Mouse (Mus musculus): ENCODE results near the gene Irak2. TPM values are rescaled to one million over a fixed set of nuclear protein-coding genes. Genes with fewer than 3 reads are reported as not detected.

Irak2 gene
- polyA plus RNA-seq, 1 experiment from 2014 or later = 2.9 TPM

DNA sequence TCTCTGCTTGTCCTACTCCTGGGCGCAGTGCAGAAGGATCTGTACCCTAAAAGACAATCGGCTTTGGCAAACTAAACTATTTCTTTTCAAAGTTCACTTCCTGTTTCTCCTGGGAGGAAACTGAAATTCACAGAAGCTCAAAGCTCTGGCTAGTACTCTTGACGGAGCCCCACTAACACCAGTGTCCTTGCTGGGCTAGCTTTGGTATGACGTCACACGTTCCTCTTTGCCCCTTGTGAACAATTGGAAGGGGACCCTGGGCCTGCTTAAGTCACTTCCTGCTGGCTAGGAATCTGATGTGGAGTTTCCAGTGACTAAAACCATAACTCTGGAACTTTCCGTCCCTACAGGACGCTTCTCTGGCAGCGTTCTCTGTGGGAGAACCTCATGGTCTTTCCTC, 6.5 kb downstream of the Irak2 start:
- Histone ChIP-seq H3K27ac (replicated peaks; ENCODE audit: low read depth, low read length) (no peak overlapping the region), H3K4me2 (ENCODE audit: low read depth, severe bottlenecking) (no peak overlapping the region), H3K27me3 (ENCODE audit: control insufficient read depth, insufficient read depth, low read length) (no peaks in the 10 kb centered on the region), H3K9me3 (ENCODE audit: control insufficient read depth, low read length) (no peaks in the 10 kb centered on the region), H3K4me1 (ENCODE audit: control insufficient read depth, insufficient read depth, low read length) (no peaks in the 10 kb centered on the region), H3K9ac (ENCODE audit: low read length) (no peak overlapping the region), H3K36me3 (ENCODE audit: control insufficient read depth, insufficient read depth, low read length) (no peaks in the 10 kb centered on the region), H3K4me3 (ENCODE audit: low read depth, low read length) (no peak overlapping the region)
- DNase-seq (ENCODE audit: low spot score) (no peak), ATAC-seq (ENCODE audit: insufficient number of reproducible peaks, low FRiP score, low TSS enrichment, low read depth) (no peak)
- 88% methylated on average over 8 of the region's 8 CpGs for WGBS

DNA sequence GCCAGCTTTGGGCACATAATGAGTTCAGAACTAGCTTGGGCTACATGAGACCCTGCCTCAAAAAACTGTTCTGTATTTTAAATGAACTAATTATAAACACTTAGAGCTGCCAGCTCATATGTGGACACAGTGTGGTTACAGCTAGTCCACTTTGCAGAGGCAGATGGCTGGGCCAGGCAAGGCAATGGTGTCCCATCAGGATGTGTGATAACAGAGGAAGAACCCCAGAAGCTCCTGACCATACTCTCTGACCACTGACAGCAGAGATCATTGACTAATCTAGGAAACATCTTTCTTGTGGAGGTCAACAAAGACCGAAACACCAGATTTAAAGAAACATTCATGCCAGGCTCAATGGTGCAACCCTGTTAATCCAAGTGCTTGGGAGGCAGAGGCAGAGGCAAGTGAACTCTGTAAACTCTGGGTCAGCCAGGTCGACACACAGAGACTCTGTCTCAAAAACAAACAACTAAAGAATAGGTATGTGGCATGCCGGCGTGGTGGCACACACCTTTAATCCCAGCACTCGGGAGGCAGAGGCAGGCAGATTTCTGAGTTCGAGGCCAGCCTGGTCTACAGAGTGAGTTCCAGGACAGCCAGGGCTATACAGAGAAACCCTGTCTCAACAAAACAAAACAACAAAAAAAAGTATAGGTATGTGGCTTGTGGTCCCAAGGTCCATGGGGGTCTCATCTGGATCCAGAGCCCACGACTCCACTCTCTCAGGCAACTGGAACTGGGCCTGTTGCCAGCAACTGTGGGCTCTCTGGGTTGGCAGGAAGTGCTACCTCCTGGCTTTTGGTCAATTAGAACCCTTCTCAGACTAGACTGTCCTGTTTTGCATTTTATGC, 11.3 kb downstream of the Irak2 start:
- Histone ChIP-seq H3K4me2 (ENCODE audit: low read depth, severe bottlenecking) (no peak overlapping the region), H3K9ac (ENCODE audit: low read length) (no peak overlapping the region), H3K9me3 (ENCODE audit: control insufficient read depth, low read length) (no peaks in the 10 kb centered on the region), H3K36me3 (ENCODE audit: control insufficient read depth, insufficient read depth, low read length) (no peaks in the 10 kb centered on the region), H3K4me3 (ENCODE audit: low read depth, low read length) (no peak overlapping the region), H3K27ac (replicated peaks; ENCODE audit: low read depth, low read length) (no peak overlapping the region), H3K27me3 (ENCODE audit: control insufficient read depth, insufficient read depth, low read length) (no peaks in the 10 kb centered on the region), H3K4me1 (ENCODE audit: control insufficient read depth, insufficient read depth, low read length) (no peaks in the 10 kb centered on the region)
- ATAC-seq (ENCODE audit: insufficient number of reproducible peaks, low FRiP score, low TSS enrichment, low read depth) = no peak
- no peak for DNase-seq (ENCODE audit: low spot score)
- WGBS = 86% methylated on average over 7 of the region's 7 CpGs

DNA sequence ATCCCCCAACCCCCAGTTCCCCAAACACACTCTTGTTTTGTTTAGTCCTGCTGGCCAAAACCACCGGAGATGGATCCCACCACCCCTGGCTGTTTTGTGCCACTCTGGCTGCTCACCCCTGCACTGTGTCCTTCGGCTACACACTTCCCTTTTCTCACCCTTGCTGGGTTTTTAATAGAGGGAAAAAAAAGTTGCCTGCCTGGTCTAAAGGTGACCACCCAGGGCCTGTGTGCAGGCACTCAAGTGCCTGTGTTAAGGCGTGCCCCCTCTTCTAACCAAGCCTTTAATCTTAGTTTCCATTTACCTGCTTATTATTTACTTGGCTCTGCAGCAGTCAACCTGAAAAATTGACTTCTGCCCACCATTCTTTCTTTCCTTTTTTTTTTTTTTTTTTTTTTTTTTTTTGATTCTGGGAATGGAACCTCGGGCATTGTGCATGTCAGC, 12.0 kb downstream of the Irak2 start:
- ATAC-seq (ENCODE audit: insufficient number of reproducible peaks, low FRiP score, low TSS enrichment, low read depth) (no peak), DNase-seq (ENCODE audit: low spot score) (no peak)
- no peaks in the 10 kb centered on the region for H3K4me1 ChIP-seq (ENCODE audit: control insufficient read depth, insufficient read depth, low read length)
- H3K9ac ChIP-seq (ENCODE audit: low read length) = no peak overlapping the region
- H3K27me3 ChIP-seq (ENCODE audit: control insufficient read depth, insufficient read depth, low read length) = no peaks in the 10 kb centered on the region
- no peaks in the 10 kb centered on the region for H3K36me3 ChIP-seq (ENCODE audit: control insufficient read depth, insufficient read depth, low read length)
- no peak overlapping the region for H3K4me2 ChIP-seq (ENCODE audit: low read depth, severe bottlenecking)
- no peak overlapping the region for H3K4me3 ChIP-seq (ENCODE audit: low read depth, low read length)
- H3K9me3 ChIP-seq (ENCODE audit: control insufficient read depth, low read length) = no peaks in the 10 kb centered on the region
- 76% methylated on average over 4 of the region's 4 CpGs for WGBS
- no peak overlapping the region for H3K27ac ChIP-seq (replicated peaks; ENCODE audit: low read depth, low read length)

DNA sequence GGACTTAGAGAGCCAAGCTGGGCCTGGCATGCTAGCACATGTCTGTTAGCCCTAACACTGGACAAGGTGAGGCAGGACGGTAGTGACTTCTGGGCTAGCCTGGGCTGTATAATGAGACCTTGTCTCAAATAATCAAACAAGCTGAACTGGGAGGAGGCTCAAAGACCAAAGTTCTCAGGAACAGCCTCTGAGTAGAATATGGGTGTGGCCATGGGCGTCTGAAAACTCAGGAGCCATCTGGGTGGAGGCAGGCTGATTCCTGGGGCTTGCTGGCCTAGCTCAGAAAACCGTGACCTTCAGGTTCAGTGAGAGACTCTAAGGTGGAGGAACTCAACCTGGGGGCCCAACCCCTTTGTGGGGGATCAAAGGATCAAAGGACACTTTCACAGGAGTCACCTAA, 13.4 kb downstream of the Irak2 start:
- no peaks in the 10 kb centered on the region for H3K36me3 ChIP-seq (ENCODE audit: control insufficient read depth, insufficient read depth, low read length)
- no peak overlapping the region for H3K9ac ChIP-seq (ENCODE audit: low read length)
- no peaks in the 10 kb centered on the region for H3K4me1 ChIP-seq (ENCODE audit: control insufficient read depth, insufficient read depth, low read length)
- H3K27ac ChIP-seq (replicated peaks; ENCODE audit: low read depth, low read length) = no peak overlapping the region
- DNase-seq (ENCODE audit: low spot score) = no peak
- H3K9me3 ChIP-seq (ENCODE audit: control insufficient read depth, low read length) = no peaks in the 10 kb centered on the region
- H3K27me3 ChIP-seq (ENCODE audit: control insufficient read depth, insufficient read depth, low read length) = no peaks in the 10 kb centered on the region
- WGBS = 61% methylated on average over 3 of the region's 3 CpGs
- no peak overlapping the region for H3K4me2 ChIP-seq (ENCODE audit: low read depth, severe bottlenecking)
- H3K4me3 ChIP-seq (ENCODE audit: low read depth, low read length) = no peak overlapping the region
- ATAC-seq (ENCODE audit: insufficient number of reproducible peaks, low FRiP score, low TSS enrichment, low read depth) = no peak

DNA sequence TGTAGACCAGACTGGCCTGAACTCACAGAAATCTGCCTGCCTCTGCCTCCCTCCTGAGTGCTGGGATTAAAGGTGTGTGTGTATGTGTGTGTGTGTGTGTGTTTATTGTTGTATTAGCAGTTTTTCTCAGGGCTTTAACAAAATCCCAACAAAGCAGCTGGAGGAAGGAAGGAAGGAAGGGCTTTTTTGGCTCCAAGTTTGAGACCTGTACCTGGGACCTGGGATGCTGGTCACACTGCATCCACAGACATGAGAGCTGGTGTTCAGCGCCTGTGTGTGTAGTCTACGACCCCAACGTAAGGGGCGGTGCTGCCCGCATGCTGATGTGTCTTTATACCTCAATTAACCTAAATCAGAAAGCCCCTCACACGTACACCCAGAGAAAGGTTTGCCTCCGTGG, 15.3 kb downstream of the Irak2 start:
- ATAC-seq (ENCODE audit: insufficient number of reproducible peaks, low FRiP score, low TSS enrichment, low read depth) (no peak), DNase-seq (ENCODE audit: low spot score) (no peak)
- Histone ChIP-seq H3K4me3 (ENCODE audit: low read depth, low read length) (no peak overlapping the region), H3K27ac (replicated peaks; ENCODE audit: low read depth, low read length) (no peak overlapping the region), H3K27me3 (ENCODE audit: control insufficient read depth, insufficient read depth, low read length) (no peaks in the 10 kb centered on the region), H3K9ac (ENCODE audit: low read length) (no peak overlapping the region), H3K9me3 (ENCODE audit: control insufficient read depth, low read length) (no peaks in the 10 kb centered on the region), H3K4me2 (ENCODE audit: low read depth, severe bottlenecking) (no peak overlapping the region), H3K36me3 (ENCODE audit: control insufficient read depth, insufficient read depth, low read length) (no peaks in the 10 kb centered on the region), H3K4me1 (ENCODE audit: control insufficient read depth, insufficient read depth, low read length) (no peaks in the 10 kb centered on the region)
- 94% methylated on average over 7 of the region's 7 CpGs for WGBS

DNA sequence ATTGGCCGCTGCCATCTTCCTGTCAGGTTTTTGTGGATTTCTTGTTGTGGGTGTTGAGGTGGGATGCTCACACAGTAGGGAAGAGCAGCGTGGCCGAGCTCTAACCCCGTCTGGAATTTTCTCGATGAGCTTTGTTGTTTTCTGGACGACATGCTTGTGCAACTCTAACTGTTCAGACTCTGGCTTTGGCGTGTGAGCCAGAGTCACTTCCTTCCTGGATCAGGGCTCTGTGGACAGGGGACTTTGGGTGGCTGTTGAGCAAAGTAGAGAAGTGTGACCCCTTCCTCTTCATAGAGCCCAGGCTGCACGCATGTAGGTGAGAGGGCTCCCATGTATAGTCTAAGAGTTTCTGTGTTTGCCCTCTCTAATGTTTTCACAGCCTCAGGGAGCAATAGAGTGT, 15.8 kb downstream of the Irak2 start:
- Histone ChIP-seq H3K9me3 (ENCODE audit: control insufficient read depth, low read length) (no peaks in the 10 kb centered on the region), H3K27ac (replicated peaks; ENCODE audit: low read depth, low read length) (no peak overlapping the region), H3K36me3 (ENCODE audit: control insufficient read depth, insufficient read depth, low read length) (no peaks in the 10 kb centered on the region), H3K27me3 (ENCODE audit: control insufficient read depth, insufficient read depth, low read length) (no peaks in the 10 kb centered on the region), H3K4me2 (ENCODE audit: low read depth, severe bottlenecking) (no peak overlapping the region), H3K9ac (ENCODE audit: low read length) (no peak overlapping the region), H3K4me1 (ENCODE audit: control insufficient read depth, insufficient read depth, low read length) (no peaks in the 10 kb centered on the region), H3K4me3 (ENCODE audit: low read depth, low read length) (no peak overlapping the region)
- ATAC-seq (ENCODE audit: insufficient number of reproducible peaks, low FRiP score, low TSS enrichment, low read depth) (no peak), DNase-seq (ENCODE audit: low spot score) (no peak)
- whole genome bisulfite sequencing = 86% methylated on average over 8 of the region's 8 CpGs

DNA sequence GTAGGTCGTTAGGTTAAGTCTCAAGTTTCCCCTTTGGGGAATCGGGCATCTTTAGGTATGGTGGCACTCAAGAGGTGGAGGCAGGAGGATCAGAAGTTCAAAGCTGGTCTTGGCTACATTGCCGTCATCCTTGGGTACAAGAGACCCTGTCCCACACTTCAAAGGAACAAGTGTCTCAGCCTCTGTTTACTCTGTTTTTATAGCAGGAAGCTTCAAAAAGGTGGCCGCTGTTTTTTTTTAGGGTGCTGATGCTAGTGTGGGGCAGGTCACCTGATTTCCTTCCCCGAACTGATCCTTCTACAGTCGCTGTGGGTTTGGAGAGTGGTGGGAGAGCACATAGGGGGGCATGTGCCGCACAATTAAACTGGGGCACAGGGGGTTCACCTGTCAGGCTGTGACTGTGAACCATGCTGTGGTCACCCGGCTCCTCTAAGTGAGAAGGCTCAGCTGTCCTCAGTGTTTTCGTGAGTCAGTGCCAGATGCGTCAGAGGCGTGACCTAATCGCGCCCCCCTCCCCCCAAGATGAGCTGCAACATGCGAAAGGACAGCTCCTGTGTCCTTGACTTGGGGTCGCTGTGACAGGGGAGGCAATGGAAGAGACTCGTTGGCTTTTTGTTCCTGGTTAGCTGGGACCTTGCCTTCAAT, 16.6 kb downstream of the Irak2 start:
- 55% methylated on average over 16 of the region's 16 CpGs for WGBS
- ATAC-seq (ENCODE audit: insufficient number of reproducible peaks, low FRiP score, low TSS enrichment, low read depth) = no peak

DNA sequence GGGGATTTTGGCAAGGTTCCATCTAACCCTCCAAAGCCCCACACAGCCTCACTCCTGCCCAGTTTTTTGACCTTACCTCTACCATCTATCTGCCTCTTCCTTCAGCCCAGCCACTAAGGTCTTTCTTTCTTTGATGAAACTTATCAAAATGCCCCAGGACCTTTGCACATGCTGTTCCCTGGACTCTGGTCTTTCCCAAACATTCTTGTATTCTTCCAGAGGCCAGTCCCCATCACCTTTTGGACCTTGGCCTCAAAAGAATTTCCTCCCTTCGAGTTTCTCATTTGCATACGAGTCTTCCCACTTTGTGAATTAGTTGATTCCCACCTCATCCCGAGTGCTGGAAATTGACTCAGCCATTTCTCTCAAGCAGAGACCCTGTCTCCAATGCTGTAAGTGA, 17.2 kb downstream of the Irak2 start:
- WGBS = 92% methylated on average over 3 of the region's 3 CpGs
- H3K9me3 ChIP-seq (ENCODE audit: control insufficient read depth, low read length) = no peaks in the 10 kb centered on the region
- no peak for ATAC-seq (ENCODE audit: insufficient number of reproducible peaks, low FRiP score, low TSS enrichment, low read depth)

More for the DNA sequence above, 16.6 kb downstream of the Irak2 start:
- Histone ChIP-seq H3K9me3 (ENCODE audit: control insufficient read depth, low read length) (no peaks in the 10 kb centered on the region), H3K36me3 (ENCODE audit: control insufficient read depth, insufficient read depth, low read length) (no peaks in the 10 kb centered on the region), H3K9ac (ENCODE audit: low read length) (no peak overlapping the region), H3K4me2 (ENCODE audit: low read depth, severe bottlenecking) (no peak overlapping the region), H3K27ac (replicated peaks; ENCODE audit: low read depth, low read length) (no peak overlapping the region), H3K4me3 (ENCODE audit: low read depth, low read length) (no peak overlapping the region), H3K4me1 (ENCODE audit: control insufficient read depth, insufficient read depth, low read length) (no peaks in the 10 kb centered on the region), H3K27me3 (ENCODE audit: control insufficient read depth, insufficient read depth, low read length) (no peaks in the 10 kb centered on the region)
- DNase-seq (ENCODE audit: low spot score) = no peak

More for the DNA sequence above, 17.2 kb downstream of the Irak2 start:
- Histone ChIP-seq H3K27me3 (ENCODE audit: control insufficient read depth, insufficient read depth, low read length) (no peaks in the 10 kb centered on the region), H3K4me2 (ENCODE audit: low read depth, severe bottlenecking) (no peak overlapping the region), H3K4me1 (ENCODE audit: control insufficient read depth, insufficient read depth, low read length) (no peaks in the 10 kb centered on the region), H3K4me3 (ENCODE audit: low read depth, low read length) (no peak overlapping the region), H3K36me3 (ENCODE audit: control insufficient read depth, insufficient read depth, low read length) (no peaks in the 10 kb centered on the region), H3K9ac (ENCODE audit: low read length) (no peak overlapping the region), H3K27ac (replicated peaks; ENCODE audit: low read depth, low read length) (no peak overlapping the region)
- DNase-seq (ENCODE audit: low spot score) = no peak

Measured in limb, embryonic 11.5 days (tissue).